Mouse (Mus musculus): ENCODE data around the gene Upk1a. TPM values are rescaled to one million over a fixed set of nuclear protein-coding genes. Genes with fewer than 3 reads are reported as not detected.

The Upk1a gene
- polyA plus RNA-seq, 1 experiment from 2014 or later, result 0.25 TPM

DNA sequence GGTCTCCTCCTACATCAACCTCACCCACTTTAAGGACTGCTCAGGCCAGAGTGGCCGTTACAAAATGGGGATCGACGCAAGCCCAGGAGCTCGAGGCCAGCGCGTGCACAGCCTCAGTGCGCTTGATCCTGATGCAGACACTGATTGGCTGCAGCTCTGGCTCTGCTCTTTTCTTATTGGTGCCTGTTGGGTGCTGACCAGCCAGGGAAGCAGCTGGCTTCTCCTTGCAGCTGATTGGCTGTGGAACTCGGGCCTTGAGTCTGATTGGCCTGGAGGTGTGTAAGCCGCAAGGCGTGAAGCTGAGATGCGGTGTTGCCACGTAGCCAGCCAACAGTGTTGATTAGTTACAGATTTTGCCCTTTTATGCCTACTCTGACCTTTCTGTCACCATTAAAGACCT, 13.9 kb downstream of the Upk1a start, which contains the start of gene Zbtb32:
Zbtb32 (minus strand) TSS at position 124 of the 400 bp plus-strand sequence.
- ATAC-seq, result no peak
- H3K4me2 ChIP-seq, result peak within 1 kb of the TSS; percentile 55
- H3K4me1 ChIP-seq, result peaks cover 32% of the 10 kb centered on the region
- H3K36me3 ChIP-seq, result no peaks in the 10 kb centered on the region
- WGBS (ENCODE audit: insufficient replicate concordance), result 88% methylated on average over 12 of the region's 12 CpGs
- 0 out of 2 replicates have a peak, but pooled peaks cover 13% of the 10 kb centered on the region for H3K27me3 ChIP-seq (replicated peaks)
- peak within 1 kb of the TSS; percentile 40; the same call in 1 of the 2 replicates for H3K9ac ChIP-seq
- H3K4me3 ChIP-seq, result no peak within 1 kb of the TSS
- no peak within 1 kb of the TSS for H3K27ac ChIP-seq
- H3K9me3 ChIP-seq (replicated peaks), result no peaks in the 10 kb centered on the region

- Histone ChIP-seq H3K27me3 (replicated peaks) (0 out of 2 replicates have a peak, but pooled peaks cover 13% of the 10 kb centered on the region), H3K4me3 (no peak overlapping the region), H3K4me2 (no peak overlapping the region), H3K9me3 (replicated peaks) (no peaks in the 10 kb centered on the region), H3K9ac (no peak overlapping the region), H3K4me1 (peaks cover 34% of the 10 kb centered on the region), H3K36me3 (no peaks in the 10 kb centered on the region), H3K27ac (no peak overlapping the region)
- WGBS (ENCODE audit: insufficient replicate concordance), result 68% methylated on average over 5 of the region's 5 CpGs
- ATAC-seq, result no peak
These were observed 15.8 kb downstream of the Upk1a start for GRCm38 (mm10) chr7:30596811-30597210.

DNA sequence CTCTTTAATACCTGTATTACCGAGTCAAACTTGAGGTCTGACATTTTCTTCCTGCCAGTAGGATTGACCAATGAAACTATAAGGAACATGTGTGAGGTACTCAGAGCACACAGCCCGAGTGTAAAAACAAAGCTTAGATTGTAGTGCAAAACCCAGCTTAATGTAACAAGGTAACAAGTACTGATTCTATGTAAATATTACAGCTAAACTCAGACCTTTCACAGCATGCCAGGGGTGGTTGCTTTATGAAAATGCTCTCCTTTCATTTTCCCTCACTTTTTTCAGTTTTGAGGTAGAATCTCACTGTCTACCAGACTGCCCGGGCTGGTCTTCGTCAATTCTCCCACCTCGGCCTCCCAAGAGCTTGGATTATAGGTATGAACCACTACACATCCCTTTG, 16.6 kb downstream of the Upk1a start:
- H3K4me3 ChIP-seq, result no peak overlapping the region
- ATAC-seq, result no peak
- no peak overlapping the region for H3K4me2 ChIP-seq
- H3K4me1 ChIP-seq, result peaks cover 34% of the 10 kb centered on the region
- no peak overlapping the region for H3K9ac ChIP-seq
- no peaks in the 10 kb centered on the region for H3K36me3 ChIP-seq
- no peak overlapping the region for H3K27ac ChIP-seq
- H3K9me3 ChIP-seq (replicated peaks), result no peaks in the 10 kb centered on the region
- WGBS (ENCODE audit: insufficient replicate concordance), result 63% methylated on average over 5 of the region's 5 CpGs
- H3K27me3 ChIP-seq (replicated peaks), result 0 out of 2 replicates have a peak, but pooled peaks cover 13% of the 10 kb centered on the region

DNA sequence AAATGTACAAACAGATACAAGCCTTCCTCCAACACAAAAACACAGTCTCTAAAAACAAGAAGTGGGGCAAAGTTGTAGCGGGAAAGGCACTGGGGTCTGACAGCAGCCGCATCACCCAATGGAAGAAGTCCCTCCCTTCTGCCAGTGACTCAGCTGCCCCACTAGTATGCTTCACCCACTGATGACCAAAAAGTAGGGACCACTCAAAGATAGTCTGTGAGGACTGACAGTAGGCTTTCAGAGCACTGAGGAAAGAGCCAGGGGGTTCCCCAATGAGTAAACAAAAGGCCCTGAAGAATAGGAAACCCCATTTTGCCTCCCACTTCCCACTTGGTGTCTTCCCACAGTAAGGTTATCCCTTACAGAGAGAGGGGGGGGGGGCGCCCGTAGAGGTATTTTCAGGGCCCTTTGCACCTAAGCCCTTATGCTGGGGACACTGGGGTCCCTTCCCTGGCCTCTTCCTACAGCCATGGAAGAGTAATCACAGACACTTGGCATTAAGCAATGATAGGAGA, 18.1 kb downstream of the Upk1a start:
- H3K36me3 ChIP-seq, result no peaks in the 10 kb centered on the region
- H3K27ac ChIP-seq, result no peak overlapping the region
- peak overlapping the region; percentile 27; the same call in 1 of the 2 replicates for H3K4me2 ChIP-seq
- H3K4me3 ChIP-seq, result no peak overlapping the region
- no peaks in the 10 kb centered on the region for H3K9me3 ChIP-seq (replicated peaks)
- no peak for ATAC-seq
- H3K27me3 ChIP-seq (replicated peaks), result 0 out of 2 replicates have a peak, but pooled peaks cover 13% of the 10 kb centered on the region
- no peak overlapping the region for H3K9ac ChIP-seq
- WGBS (ENCODE audit: insufficient replicate concordance), result 43% methylated on average over 4 of the region's 4 CpGs
- peaks cover 30% of the 10 kb centered on the region for H3K4me1 ChIP-seq

- 58% methylated on average over 10 of the region's 10 CpGs for WGBS (ENCODE audit: insufficient replicate concordance)
- Histone ChIP-seq H3K9ac (no peak overlapping the region; the same call in 1 of the 2 replicates), H3K4me1 (peaks cover 29% of the 10 kb centered on the region), H3K27ac (no peak overlapping the region), H3K4me3 (no peak overlapping the region), H3K4me2 (peak overlapping the region; percentile 27; the same call in 1 of the 2 replicates), H3K27me3 (replicated peaks) (0 out of 2 replicates have a peak, but pooled peaks cover 13% of the 10 kb centered on the region), H3K9me3 (replicated peaks) (no peaks in the 10 kb centered on the region), H3K36me3 (no peaks in the 10 kb centered on the region)
- ATAC-seq, result no peak
These were observed 18.8 kb downstream of the Upk1a start for GRCm38 (mm10) chr7:30593579-30594509.

DNA sequence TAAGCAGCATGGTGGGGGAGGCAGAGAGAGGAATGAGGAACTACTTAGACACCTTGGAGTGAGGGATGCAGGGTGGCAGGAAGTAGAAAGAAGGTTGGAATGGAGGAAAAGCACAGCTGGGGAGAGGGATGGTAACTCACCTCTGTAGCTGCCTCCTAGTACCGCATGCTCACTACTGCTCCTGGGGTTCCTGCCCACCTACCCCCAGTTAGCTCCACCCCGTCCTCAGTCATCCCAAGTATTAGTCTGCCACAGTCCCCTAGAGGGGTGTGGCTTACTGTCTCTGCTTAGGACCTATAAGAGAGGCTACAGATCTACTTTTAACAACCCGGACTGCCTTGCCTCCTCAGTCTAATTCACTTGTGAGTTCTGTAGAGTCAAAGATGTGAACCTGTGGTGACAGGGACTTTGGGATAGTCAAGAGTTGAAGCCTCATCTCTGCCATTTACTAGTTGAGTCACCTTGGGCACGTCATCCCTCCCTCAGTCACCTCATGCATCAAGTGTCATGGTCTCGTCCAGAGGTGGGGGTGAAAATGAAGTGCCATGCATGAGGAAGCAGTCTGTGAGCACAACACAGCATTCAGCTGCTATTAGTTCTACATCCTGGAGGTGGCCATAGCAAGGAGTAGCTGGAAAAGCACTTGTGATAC, 19.7 kb downstream of the Upk1a start:
- Histone ChIP-seq H3K27ac (no peak overlapping the region), H3K36me3 (no peaks in the 10 kb centered on the region), H3K9me3 (replicated peaks) (no peaks in the 10 kb centered on the region), H3K4me1 (peaks cover 29% of the 10 kb centered on the region), H3K4me2 (no peak overlapping the region), H3K4me3 (no peak overlapping the region), H3K27me3 (replicated peaks) (0 out of 2 replicates have a peak, but pooled peaks cover 13% of the 10 kb centered on the region), H3K9ac (no peak overlapping the region)
- 45% methylated on average over 5 of the region's 5 CpGs for WGBS (ENCODE audit: insufficient replicate concordance)
- ATAC-seq, result no peak

- Histone ChIP-seq H3K9me3 (replicated peaks) (no peaks in the 10 kb centered on the region), H3K4me1 (peaks cover 40% of the 10 kb centered on the region), H3K36me3 (peaks cover 4% of the 10 kb centered on the region), H3K9ac (no peak overlapping the region), H3K4me3 (no peak overlapping the region), H3K27ac (no peak overlapping the region), H3K27me3 (replicated peaks) (0 out of 2 replicates have a peak, but pooled peaks cover 5% of the 10 kb centered on the region), H3K4me2 (no peak overlapping the region)
- ATAC-seq, result no peak
- 69% methylated on average over 4 of the region's 4 CpGs for WGBS (ENCODE audit: insufficient replicate concordance)
These were observed 21.1 kb downstream of the Upk1a start for GRCm38 (mm10) chr7:30591605-30591951.

DNA sequence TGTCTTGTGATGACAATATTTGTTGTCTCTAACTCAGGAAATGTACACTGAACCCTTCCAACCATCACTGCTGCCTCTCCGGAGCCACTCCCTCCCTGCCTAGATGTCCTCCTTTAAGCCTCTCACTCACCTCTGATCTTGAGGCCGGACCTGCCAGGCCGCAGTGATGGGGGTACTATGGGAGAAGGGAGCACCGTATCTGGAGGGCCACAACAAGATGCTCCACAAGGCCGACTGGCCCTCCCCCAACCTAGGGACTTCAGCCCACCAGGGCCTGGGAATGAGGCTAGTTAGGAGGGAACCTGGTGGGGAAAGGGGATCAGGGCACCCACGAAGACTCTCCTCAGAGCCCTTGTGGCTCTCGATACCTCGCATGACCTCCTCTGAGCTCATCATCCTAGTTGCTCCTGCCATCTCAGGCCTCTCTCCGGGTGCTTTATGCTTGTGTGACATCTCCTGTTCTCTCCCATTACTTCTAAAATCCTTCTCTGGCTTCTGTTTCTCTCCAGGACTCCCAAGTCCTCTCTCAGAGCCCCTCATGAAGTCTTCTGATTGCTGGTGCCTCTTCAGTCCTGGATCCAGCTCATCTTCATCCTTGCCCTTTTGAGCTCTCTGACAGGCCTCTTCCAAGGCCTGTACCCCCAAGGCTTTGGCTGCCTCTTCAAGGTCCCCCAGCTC, 21.6 kb downstream of the Upk1a start:
- 0 out of 2 replicates have a peak overlapping the region, but pooled peaks have one; percentile 14 for H3K9ac ChIP-seq
- peaks cover 9% of the 10 kb centered on the region for H3K36me3 ChIP-seq
- H3K4me2 ChIP-seq, result no peak overlapping the region
- ATAC-seq, result no peak
- 78% methylated on average over 9 of the region's 9 CpGs for WGBS (ENCODE audit: insufficient replicate concordance)
- H3K4me3 ChIP-seq, result no peak overlapping the region
- H3K27ac ChIP-seq, result no peak overlapping the region
- 0 out of 2 replicates have a peak, but pooled peaks cover 5% of the 10 kb centered on the region for H3K27me3 ChIP-seq (replicated peaks)
- H3K4me1 ChIP-seq, result peaks cover 45% of the 10 kb centered on the region
- H3K9me3 ChIP-seq (replicated peaks), result no peaks in the 10 kb centered on the region

GRCm38 (mm10) chr7:30589435-30590301, 23.0 kb downstream of the Upk1a start:
- peak; percentile 38 for ATAC-seq
- peaks cover 40% of the 10 kb centered on the region for H3K4me1 ChIP-seq
- H3K4me3 ChIP-seq, result peak overlapping the region; percentile 100
- H3K27ac ChIP-seq, result peak overlapping the region; percentile 92
- 31% methylated on average over 40 of the region's 40 CpGs for WGBS (ENCODE audit: insufficient replicate concordance)
- H3K9ac ChIP-seq, result peak overlapping the region; percentile 100
- peaks cover 23% of the 10 kb centered on the region for H3K36me3 ChIP-seq
- peak overlapping the region; percentile 94 for H3K4me2 ChIP-seq
- H3K9me3 ChIP-seq (replicated peaks), result no peaks in the 10 kb centered on the region
- 0 out of 2 replicates have a peak, but pooled peaks cover 3% of the 10 kb centered on the region for H3K27me3 ChIP-seq (replicated peaks)

GRCm38 (mm10) chr7:30588676-30589434, 23.8 kb downstream of the Upk1a start, which contains the start of gene Kmt2b:
Gene Kmt2b, minus strand, starts transcription at chr7:30588726.
- WGBS (ENCODE audit: insufficient replicate concordance), result under 1% methylated on average over 55 of the region's 68 CpGs
- Histone ChIP-seq H3K4me1 (peaks cover 31% of the 10 kb centered on the region), H3K4me2 (peak within 1 kb of the TSS; percentile 94)

More at GRCm38 (mm10) chr7:30588676-30589434, 23.8 kb downstream of the Upk1a start, which contains the start of gene Kmt2b:
- peak within 1 kb of the TSS; percentile 92 for H3K27ac ChIP-seq
- ATAC-seq, result peak; percentile 95
- H3K27me3 ChIP-seq (replicated peaks), result no peaks in the 10 kb centered on the region
- peaks cover 31% of the 10 kb centered on the region for H3K36me3 ChIP-seq
- peak within 1 kb of the TSS; percentile 100 for H3K4me3 ChIP-seq
- H3K9me3 ChIP-seq (replicated peaks), result no peaks in the 10 kb centered on the region
- peak within 1 kb of the TSS; percentile 100 for H3K9ac ChIP-seq
